Mouse (Mus musculus) MEL (cell line): ENCODE measurements at regions not wholly inside any gene's neighbourhood (a gene's known extent, or its start where the extent isn't known, plus 50 kb on each side); places are given as distances from the start of the nearest gene placed in this dataset.

ENCODE experiments used
- CTCF ChIP-seq, 3 experiments: IDR thresholded peaks in 2 of 3; conservative IDR thresholded peaks in 1 of 3; 2 replicates each; pipeline ENCODE4 v1.5.1; 2011 to 2012; ENCODE audit warnings: low read length in 3 of 3, low read depth in 2 of 3, mild to moderate bottlenecking in 2 of 3, improper control_type of control experiment in 1 of 3, inconsistent platforms in 1 of 3, mixed read lengths in 1 of 3, moderate library complexity in 1 of 3; ENCODE audit not compliant: control insufficient read depth in 1 of 3, insufficient read depth in 1 of 3, poor library complexity in 1 of 3, severe bottlenecking in 1 of 3
- E2F4 ChIP-seq: IDR thresholded peaks from 2 replicates; pipeline ENCODE4 v1.6.1; 2011; ENCODE audit warnings: low read depth, low read length, improper control_type of control experiment, borderline replicate concordance
- MEF2A ChIP-seq: IDR thresholded peaks from 2 replicates; pipeline ENCODE4 v1.6.1; 2014; ENCODE audit warnings: low read depth, mild to moderate bottlenecking, inconsistent platforms, low read length, improper control_type of control experiment; ENCODE audit not compliant: poor library complexity, insufficient replicate concordance, severe bottlenecking; ENCODE audit errors: extremely low read depth
- NRF1 ChIP-seq: IDR thresholded peaks from 2 replicates; pipeline ENCODE4 v1.6.1; 2014; ENCODE audit warnings: low read depth, mild to moderate bottlenecking, inconsistent platforms, low read length, improper control_type of control experiment, moderate library complexity; ENCODE audit not compliant: poor library complexity, insufficient read depth, severe bottlenecking
- POLR2A ChIP-seq, 2 experiments: IDR thresholded peaks; 2 replicates each; pipeline ENCODE4 v1.6.1; 2011 to 2012; ENCODE audit warnings: low read length in 2 of 2, mild to moderate bottlenecking in 2 of 2, control low read depth in 1 of 2, improper control_type of control experiment in 1 of 2, low read depth in 1 of 2, moderate library complexity in 1 of 2; ENCODE audit not compliant: control insufficient read depth in 1 of 2, insufficient read depth in 1 of 2, poor library complexity in 1 of 2
- RAD21 ChIP-seq: IDR thresholded peaks from 2 replicates; pipeline ENCODE4 v1.6.1; 2011; ENCODE audit warnings: mild to moderate bottlenecking, low read depth, low read length, improper control_type of control experiment
- TCF12 ChIP-seq: IDR thresholded peaks from 2 replicates; pipeline ENCODE4 v1.6.1; 2014; ENCODE audit warnings: low read depth, mild to moderate bottlenecking, inconsistent platforms, low read length, improper control_type of control experiment, moderate library complexity
- USF2 ChIP-seq, 2 experiments: IDR thresholded peaks; 2 replicates each; pipeline ENCODE4 v1.6.1; 2011 to 2012; ENCODE audit warnings: improper control_type of control experiment in 2 of 2, low read length in 2 of 2, borderline replicate concordance in 1 of 2, inconsistent platforms in 1 of 2, low read depth in 1 of 2, mild to moderate bottlenecking in 1 of 2; ENCODE audit not compliant: insufficient read depth in 1 of 2
- ZMIZ1 ChIP-seq: IDR thresholded peaks from 2 replicates; pipeline ENCODE4 v1.6.1; 2012; ENCODE audit warnings: low read depth, mild to moderate bottlenecking, inconsistent platforms, low read length, improper control_type of control experiment, moderate library complexity
- ZNF384 ChIP-seq: IDR thresholded peaks from 2 replicates; pipeline ENCODE4 v1.6.1; 2012; ENCODE audit warnings: low read depth, mild to moderate bottlenecking, inconsistent platforms, low read length, improper control_type of control experiment

- TF ChIP-seq MEF2A (no peak), CTCF (IDR thresholded peaks at IDR 0.05 in 2 of 3, conservative IDR thresholded peaks at IDR 0.05 in 1 of 3; ENCODE audit: control insufficient read depth in 1 of 3, insufficient read depth in 1 of 3, low read depth in 2 of 3, low read length in 3 of 3, poor library complexity in 1 of 3, severe bottlenecking in 1 of 3) (no peak), ZNF384 (no peak), POLR2A (IDR thresholded peaks at IDR 0.05; ENCODE audit: control insufficient read depth in 1 of 2, insufficient read depth in 1 of 2, low read depth in 1 of 2, low read length in 2 of 2, poor library complexity in 1 of 2) (no peak), RAD21 (no peak), E2F4 (no peak), TCF12 (no peak), USF2 (IDR thresholded peaks at IDR 0.05; ENCODE audit: borderline replicate concordance in 1 of 2, insufficient read depth in 1 of 2, low read depth in 1 of 2, low read length in 2 of 2) (no peak), NRF1 (no peak), ZMIZ1 (no peak)
These were observed 169.6 kb upstream of the Arhgap24 start for GRCm38 (mm10) chr5:102311570-102311969.
